Mouse (Mus musculus) C2C12 (cell line): ENCODE measurements around the gene Colgalt1. TPM values are rescaled to one million over a fixed set of nuclear protein-coding genes. Genes with fewer than 3 reads are reported as not detected.

Experiments
- H3K27me3 ChIP-seq: one replicate; pipeline ENCODE4 v1.6.1; 2011; ENCODE audit not compliant: control insufficient read depth, insufficient read depth, insufficient read length
- H3K36me3 ChIP-seq: one replicate; pipeline ENCODE4 v1.6.1; 2011; ENCODE audit not compliant: control insufficient read depth, insufficient read depth
- H3K4me3 ChIP-seq: one replicate; pipeline ENCODE4 v1.5.1; 2011; ENCODE audit warnings: mild to moderate bottlenecking, control low read depth; ENCODE audit not compliant: poor library complexity, insufficient read depth, severe bottlenecking
- H3K79me2 ChIP-seq: one replicate; pipeline ENCODE4 v1.6.1; 2011; ENCODE audit not compliant: control insufficient read depth, insufficient read depth
- H3K79me3 ChIP-seq: one replicate; pipeline ENCODE4 v1.6.1; 2011; ENCODE audit warnings: low read depth, control low read depth
- H3ac ChIP-seq: one replicate; pipeline ENCODE3; 2011; ENCODE audit warnings: low read depth; ENCODE audit not compliant: control insufficient read depth, insufficient read length
- CEBPB ChIP-seq: IDR thresholded peaks from one replicate; pipeline ENCODE4 v1.6.1; 2011; ENCODE audit warnings: low read depth, mild to moderate bottlenecking, control low read depth, moderate library complexity
- CTCF ChIP-seq: IDR thresholded peaks from one replicate; pipeline ENCODE4 v1.5.1; 2011; ENCODE audit not compliant: control insufficient read depth, insufficient read depth, insufficient read length
- FOSL1 ChIP-seq: IDR thresholded peaks from one replicate; pipeline ENCODE4 v1.8.0; 2011; ENCODE audit warnings: mild to moderate bottlenecking, low read length; ENCODE audit not compliant: poor library complexity, insufficient read depth, severe bottlenecking
- MAX ChIP-seq: IDR thresholded peaks from one replicate; pipeline ENCODE4 v1.6.1; 2011; ENCODE audit warnings: mild to moderate bottlenecking, control low read depth
- MYOD1 ChIP-seq: IDR thresholded peaks from one replicate; pipeline ENCODE4 v1.6.1; 2011; ENCODE audit warnings: low read depth; ENCODE audit not compliant: control insufficient read depth, insufficient read length
- MYOG ChIP-seq: IDR thresholded peaks from one replicate; pipeline ENCODE4 v1.6.1; 2011; ENCODE audit not compliant: control insufficient read depth, insufficient read length; ENCODE audit errors: extremely low read depth
- USF1 ChIP-seq: IDR thresholded peaks from one replicate; pipeline ENCODE4 v1.6.1; 2011; ENCODE audit warnings: low read depth, mild to moderate bottlenecking, control low read depth, moderate library complexity
- microRNA-seq: library from miRNA; unstranded; fragments of <30 nt; microRNA quantifications from one replicate; pipeline ENCODE4, GENCODE M21; 2019; ENCODE audit warnings: borderline microRNAs expressed
- polyA plus RNA-seq: library from polyadenylated mRNA; unstranded; fragments of >200 nt; fragmentation: generic; extraction: Trizol; gene quantifications from one replicate; pipeline ENCODE4 v1.2.1, GENCODE M21; 2012; ENCODE audit warnings: missing spikeins

Colgalt1 gene
- polyA plus RNA-seq, 1 experiment, result 72.3 TPM

DNA sequence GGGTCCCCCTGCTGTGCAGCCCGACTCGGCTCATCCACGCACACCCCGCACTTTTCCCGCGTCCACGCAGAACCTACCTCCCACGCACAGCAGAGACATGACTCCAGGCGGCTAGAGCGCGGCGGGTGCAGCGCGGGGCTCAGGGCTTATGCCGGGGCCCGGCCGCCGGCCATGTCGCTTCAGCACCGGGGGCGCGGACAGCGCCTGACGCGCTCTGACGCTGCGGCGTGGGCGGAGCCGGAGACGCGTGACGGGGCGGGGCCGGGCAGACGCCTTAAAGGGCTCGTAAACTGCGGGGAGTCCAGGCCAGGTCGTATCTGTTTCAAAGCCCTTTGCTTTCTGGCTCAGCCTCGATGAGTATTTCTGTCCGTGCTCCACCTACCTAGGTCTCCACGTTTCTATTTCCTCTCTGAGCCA lies 60.8 kb downstream of the Colgalt1 start, which contains the start of gene Unc13a:
Unc13a (minus strand) TSS at position 209 of the 417 bp plus-strand sequence.
- Histone ChIP-seq H3K36me3 (no peaks in the 10 kb centered on the region), H3K79me3 (no peaks in the 10 kb centered on the region), H3K79me2 (no peaks in the 10 kb centered on the region), H3ac (peak within 1 kb of the TSS; percentile 1), H3K4me3 (peak within 1 kb of the TSS; percentile 32), H3K27me3 (no peaks in the 10 kb centered on the region)
- no peak for TF ChIP-seq MYOD1
- TF ChIP-seq MAX, result peak; percentile 37
- TF ChIP-seq USF1, result peak; percentile 26
- TF ChIP-seq CTCF, result no peak

DNA sequence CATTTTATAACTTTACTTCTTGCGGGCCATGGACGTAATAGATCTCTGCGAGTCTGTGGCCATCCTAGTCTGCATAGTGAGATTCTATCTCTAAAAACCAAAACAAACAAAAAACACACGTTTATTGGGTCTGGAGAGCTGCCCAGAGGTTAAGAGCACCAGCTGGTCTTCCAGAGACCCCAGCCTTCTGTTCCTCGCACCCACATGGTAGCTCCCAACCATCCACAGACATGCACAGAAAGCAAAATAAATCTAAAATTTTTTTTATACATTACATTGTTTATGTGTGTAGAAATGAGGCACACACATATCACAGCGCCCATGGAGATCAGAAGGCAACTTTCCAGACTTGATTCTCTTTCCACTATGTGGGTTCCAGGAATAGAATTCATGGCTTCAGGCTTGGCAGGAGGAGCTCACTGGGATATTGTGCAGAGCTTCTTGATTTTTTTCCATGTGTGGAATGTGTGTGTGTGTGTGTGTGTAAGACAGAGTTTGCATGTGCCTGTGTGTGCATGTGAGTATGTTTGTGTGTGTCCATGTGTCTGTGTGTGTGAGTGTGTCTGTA lies 61.5 kb downstream of the Colgalt1 start:
- TF ChIP-seq MYOD1 (no peak), CEBPB (no peak)

DNA sequence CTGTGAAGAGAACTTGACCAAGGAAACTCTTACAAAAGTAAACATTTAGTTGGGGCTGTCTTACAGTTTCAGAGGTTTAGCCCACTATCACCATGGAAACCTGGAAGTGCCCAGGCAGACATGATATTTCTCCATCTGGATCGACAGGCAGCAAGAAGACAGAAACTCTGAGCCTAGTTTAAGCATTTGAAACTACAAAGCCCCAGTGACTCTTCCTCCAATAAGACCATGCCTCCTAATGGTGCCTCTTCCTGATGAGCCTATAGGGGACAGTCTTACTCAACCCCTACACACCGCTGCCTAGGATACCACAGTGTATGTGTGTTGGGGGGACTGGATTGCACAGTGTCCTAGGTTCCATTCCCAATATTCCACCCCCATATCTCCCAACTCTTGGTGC lies 63.3 kb downstream of the Colgalt1 start:
- no peak overlapping the region for H3K4me3 ChIP-seq
- H3K27me3 ChIP-seq, result no peaks in the 10 kb centered on the region
- H3K79me2 ChIP-seq, result no peaks in the 10 kb centered on the region
- H3K79me3 ChIP-seq, result no peaks in the 10 kb centered on the region
- H3K36me3 ChIP-seq, result no peaks in the 10 kb centered on the region
- no peak overlapping the region for H3ac ChIP-seq
- TF ChIP-seq CTCF (no peak), CEBPB (no peak), MYOG (no peak), MYOD1 (no peak), FOSL1 (no peak), MAX (no peak)

More for the DNA sequence above, 61.5 kb downstream of the Colgalt1 start:
- H3K79me3 ChIP-seq, result no peaks in the 10 kb centered on the region
- no peak overlapping the region for H3ac ChIP-seq
- H3K27me3 ChIP-seq, result no peaks in the 10 kb centered on the region
- H3K36me3 ChIP-seq, result no peaks in the 10 kb centered on the region
- no peaks in the 10 kb centered on the region for H3K79me2 ChIP-seq
- H3K4me3 ChIP-seq, result no peak overlapping the region

Small RNA genes lying within 50 kb of the gene (microRNA-seq; reads per million reads assigned to microRNA genes)
- gene Mir6769b, result not detected

Other genes with a start within 250 kb of the Colgalt1 start
- gene Use1, start 244.2 kb upstream of the Colgalt1 start, polyA plus RNA-seq, result 105 TPM
- gene Ocel1, start 239.7 kb upstream of the Colgalt1 start, polyA plus RNA-seq, result 11.2 TPM
- gene Nr2f6, start 229.0 kb upstream of the Colgalt1 start, polyA plus RNA-seq, result 73.0 TPM
- 0.04 TPM for gene Ushbp1, start 215.2 kb upstream of the Colgalt1 start, polyA plus RNA-seq
- 118 TPM for gene Babam1, start 214.1 kb upstream of the Colgalt1 start, polyA plus RNA-seq
- 6.3 TPM for gene Ankle1, start 205.0 kb upstream of the Colgalt1 start, polyA plus RNA-seq
- gene Abhd8, start 147.3 kb upstream of the Colgalt1 start, polyA plus RNA-seq, result 73.6 TPM
- 121 TPM for gene Mrpl34, start 146.0 kb upstream of the Colgalt1 start, polyA plus RNA-seq
- gene Dda1, start 141.8 kb upstream of the Colgalt1 start, polyA plus RNA-seq, result 104 TPM
- gene Ano8, start 125.0 kb upstream of the Colgalt1 start, polyA plus RNA-seq, result 22.1 TPM
- 21.4 TPM for gene Gtpbp3, start 122.9 kb upstream of the Colgalt1 start, polyA plus RNA-seq
- 0.07 TPM for gene Plvap, start 99.2 kb upstream of the Colgalt1 start, polyA plus RNA-seq
- gene Ccdc194, start 85.3 kb upstream of the Colgalt1 start, polyA plus RNA-seq, result 0.01 TPM
- gene Bst2, start 73.5 kb upstream of the Colgalt1 start, polyA plus RNA-seq, result 12.1 TPM
- 70.7 TPM for gene Mvb12a, start 68.1 kb upstream of the Colgalt1 start, polyA plus RNA-seq
- 0.18 TPM for gene Tmem221, start 52.1 kb upstream of the Colgalt1 start, polyA plus RNA-seq
- 0.02 TPM for gene Nxnl1, start 44.4 kb upstream of the Colgalt1 start, polyA plus RNA-seq
- 57.5 TPM for gene Slc27a1, start 42.1 kb upstream of the Colgalt1 start, polyA plus RNA-seq
- gene Pgls, start 18.8 kb upstream of the Colgalt1 start, polyA plus RNA-seq, result 231 TPM
- 2.4 TPM for gene Fam129c, start 13.3 kb upstream of the Colgalt1 start, polyA plus RNA-seq
- 1.5 TPM for gene Unc13a, start 60.8 kb downstream of the Colgalt1 start, polyA plus RNA-seq
- gene Jak3, start 65.3 kb downstream of the Colgalt1 start, polyA plus RNA-seq, result 1.2 TPM
- 0.14 TPM for gene Insl3, start 78.2 kb downstream of the Colgalt1 start, polyA plus RNA-seq
- 0.02 TPM for gene B3gnt3, start 90.8 kb downstream of the Colgalt1 start, polyA plus RNA-seq
- not detected for gene Fcho1, start 114.7 kb downstream of the Colgalt1 start, polyA plus RNA-seq